Mouse (Mus musculus) thymus, postnatal 36 days (tissue): ENCODE results near the gene Gpr182.

Source experiments
- DNase-seq, 2 experiments: peaks; one replicate each; pipeline ENCODE4 v3.0.0; 2022; ENCODE audit warnings: mixed read lengths in 2 of 2

The Gpr182 gene

DNA sequence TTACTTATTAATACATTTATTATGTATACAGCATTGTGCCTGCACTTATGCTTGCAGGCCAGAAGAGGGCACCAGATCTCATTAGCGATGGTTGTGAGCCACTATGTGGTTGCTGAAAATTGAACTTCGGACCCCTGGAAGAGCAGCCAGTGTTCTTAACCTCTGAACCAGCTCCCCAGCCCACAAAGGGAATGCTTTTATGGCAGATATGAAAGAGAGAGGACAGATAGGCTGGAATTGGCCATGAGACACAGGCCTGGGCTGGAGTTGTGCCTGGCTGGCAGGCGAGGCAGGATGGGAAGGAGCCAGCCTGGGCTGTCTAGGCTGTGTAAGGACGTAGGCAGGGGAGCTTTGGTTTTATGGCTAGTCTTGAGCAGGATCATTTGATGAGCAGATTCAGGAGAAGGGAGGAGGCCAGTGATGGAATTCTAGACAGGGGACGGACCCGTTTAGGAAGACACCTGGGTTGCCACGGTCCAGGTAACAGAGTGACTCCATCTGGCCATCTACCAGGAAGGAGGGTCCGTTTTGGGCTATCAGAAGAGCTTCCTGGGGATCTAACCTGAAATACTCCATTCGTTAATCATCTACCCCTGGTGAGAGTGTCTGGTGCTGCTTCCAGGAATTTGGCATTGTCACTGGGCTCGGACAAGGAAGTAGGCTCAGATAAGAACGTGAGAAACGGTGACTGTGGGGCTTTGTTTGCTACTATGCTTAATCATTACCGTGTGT lies 13.2 kb downstream of the Gpr182 start:
- DNase-seq, result peak; percentile 28 to 29

- no peak for DNase-seq
These were observed 14.0 kb downstream of the Gpr182 start for GRCm38 (mm10) chr10:127737552-127737951.

- DNase-seq, result no peak
These were observed 14.6 kb downstream of the Gpr182 start for GRCm38 (mm10) chr10:127736916-127737315.

- DNase-seq, result no peak
These were observed 15.3 kb downstream of the Gpr182 start for GRCm38 (mm10) chr10:127736266-127736665.

- no peak for DNase-seq
These were observed 17.1 kb downstream of the Gpr182 start for GRCm38 (mm10) chr10:127734434-127734833.

- no peak for DNase-seq
These were observed 20.1 kb downstream of the Gpr182 start for GRCm38 (mm10) chr10:127731397-127731796.

- no peak for DNase-seq
These were observed 20.6 kb downstream of the Gpr182 start for GRCm38 (mm10) chr10:127730933-127731310.

DNA sequence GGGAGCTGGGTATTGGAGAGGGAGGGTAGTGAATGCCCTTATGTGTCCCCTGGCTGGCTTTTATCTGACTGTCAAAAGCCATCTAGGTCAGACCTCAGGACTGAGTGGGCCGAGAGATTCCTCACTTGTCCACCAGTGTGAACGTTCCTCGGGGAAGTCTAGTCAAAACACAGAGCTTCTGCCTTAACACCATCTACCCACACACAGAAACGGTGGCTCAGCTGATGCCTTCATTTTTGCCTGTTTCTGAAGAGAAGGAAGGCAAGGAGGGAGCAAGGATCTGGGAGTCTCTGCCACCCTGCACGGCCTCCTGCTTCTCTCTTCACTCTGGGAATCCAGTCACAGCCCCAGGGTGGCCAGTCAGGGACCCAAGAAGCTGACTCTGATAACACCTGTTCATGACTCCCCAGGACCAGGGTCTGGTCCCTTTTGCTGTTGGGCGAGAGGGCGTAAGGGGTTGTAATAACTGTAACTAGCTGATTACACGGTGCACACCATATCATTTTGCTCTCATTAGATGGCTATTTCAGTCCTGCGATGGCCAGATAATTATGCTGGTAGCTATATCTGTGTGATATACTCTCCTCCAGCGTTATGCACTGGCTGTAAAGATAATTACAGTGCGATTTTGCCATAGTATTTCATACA lies 21.1 kb downstream of the Gpr182 start:
- DNase-seq, result no peak

GRCm38 (mm10) chr10:127728437-127728836 lies 23.1 kb downstream of the Gpr182 start:
- DNase-seq, result no peak

DNA sequence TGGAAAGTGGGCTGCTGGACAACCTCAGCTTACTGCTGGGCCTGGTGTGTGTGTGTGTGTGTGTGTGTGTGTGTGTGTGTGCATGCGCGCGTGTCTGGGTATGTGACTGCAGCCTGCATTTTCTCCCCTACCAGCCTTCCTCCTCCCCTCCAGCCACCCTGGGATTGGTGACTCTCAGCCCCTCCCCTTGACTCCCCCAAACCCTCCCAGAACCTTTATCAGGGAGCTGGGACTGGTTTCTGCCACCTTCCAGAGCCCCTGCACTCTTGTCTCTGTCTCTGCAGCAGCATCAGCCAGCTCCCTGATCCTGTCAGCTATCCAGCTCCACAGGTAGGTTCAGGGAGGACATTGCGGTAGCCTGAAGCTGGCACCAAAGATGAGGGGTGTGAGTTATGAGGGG lies 26.4 kb downstream of the Gpr182 start:
- no peak for DNase-seq

DNA sequence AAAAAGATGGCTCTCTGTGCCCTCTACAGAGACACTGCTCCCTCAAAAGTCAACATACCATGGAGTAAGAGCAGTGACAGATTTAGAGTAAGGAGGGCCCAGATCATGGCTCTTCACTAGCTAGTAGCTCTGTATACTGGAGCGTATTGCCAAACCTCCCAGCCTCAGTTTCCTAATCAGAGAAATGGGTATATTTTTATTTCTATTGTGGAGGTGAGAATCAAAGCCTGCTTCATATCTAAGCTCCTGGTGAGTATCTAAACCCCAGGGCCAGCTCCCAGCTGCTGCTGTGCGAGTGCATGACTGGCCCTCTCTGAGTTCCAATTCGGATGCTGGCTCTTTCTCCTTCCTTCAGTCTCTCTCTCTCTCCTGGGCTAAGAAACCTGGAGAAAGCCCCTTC lies 27.4 kb downstream of the Gpr182 start, which contains the start of gene Tac2:
Tac2 (plus strand) TSS at position 301 of the 400 bp plus-strand sequence.
- DNase-seq, result no peak

DNA sequence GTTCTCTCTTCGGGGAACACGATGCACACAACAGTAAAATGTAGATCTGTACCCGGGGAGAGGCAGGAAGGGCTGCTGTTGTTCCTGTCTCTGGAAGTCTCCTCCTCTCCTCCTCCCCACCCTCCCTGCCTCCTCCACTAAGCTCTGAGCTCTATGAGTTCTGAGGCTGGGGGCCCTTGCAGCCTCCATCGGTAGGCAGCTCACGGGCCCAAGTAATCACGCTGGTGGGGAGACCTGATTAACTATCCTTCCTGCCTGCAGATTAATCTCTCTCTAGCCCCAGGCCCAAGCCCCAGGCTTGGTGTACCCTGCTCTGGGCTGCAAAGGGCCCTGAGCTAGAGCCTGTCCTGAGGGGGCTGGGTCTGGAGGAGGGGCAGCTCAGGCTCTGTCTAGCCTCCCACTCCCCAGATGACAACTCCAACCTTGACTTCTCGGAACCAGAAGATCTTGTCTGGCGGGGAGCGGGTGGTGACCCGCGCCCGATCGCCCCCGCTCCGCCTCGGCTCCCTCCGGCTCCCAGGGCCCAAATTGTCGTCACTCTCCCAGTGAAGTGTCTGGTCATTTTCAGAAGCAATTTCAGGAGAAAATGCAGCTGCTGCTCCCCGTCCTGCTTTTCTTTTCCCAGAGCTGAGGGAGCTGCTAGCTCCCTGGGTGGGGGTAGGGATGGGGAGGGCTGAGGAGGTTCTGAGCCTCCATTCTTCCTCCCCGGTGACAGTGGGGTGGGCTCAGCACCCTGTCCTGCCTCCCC lies 29.7 kb downstream of the Gpr182 start:
- DNase-seq, result no peak

DNA sequence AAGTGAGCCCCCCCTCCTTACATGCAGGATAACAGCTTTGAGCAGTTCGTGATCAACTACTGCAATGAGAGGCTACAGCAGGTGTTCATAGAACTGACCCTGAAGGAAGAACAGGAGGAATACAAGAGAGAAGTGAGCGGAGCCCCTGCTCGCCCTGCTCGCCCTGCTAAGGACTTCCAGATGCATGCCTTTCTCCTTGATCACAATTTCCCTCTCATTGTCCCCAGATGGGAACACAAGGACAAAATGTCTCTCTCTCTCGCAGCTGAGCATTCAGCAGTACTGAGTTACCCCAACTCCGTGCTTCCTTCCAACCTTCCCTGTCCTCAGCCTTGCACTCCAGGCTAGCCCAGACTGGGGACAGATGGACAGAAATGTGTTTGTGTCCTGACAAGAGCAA lies 38.8 kb downstream of the Gpr182 start:
- no peak for DNase-seq

DNA sequence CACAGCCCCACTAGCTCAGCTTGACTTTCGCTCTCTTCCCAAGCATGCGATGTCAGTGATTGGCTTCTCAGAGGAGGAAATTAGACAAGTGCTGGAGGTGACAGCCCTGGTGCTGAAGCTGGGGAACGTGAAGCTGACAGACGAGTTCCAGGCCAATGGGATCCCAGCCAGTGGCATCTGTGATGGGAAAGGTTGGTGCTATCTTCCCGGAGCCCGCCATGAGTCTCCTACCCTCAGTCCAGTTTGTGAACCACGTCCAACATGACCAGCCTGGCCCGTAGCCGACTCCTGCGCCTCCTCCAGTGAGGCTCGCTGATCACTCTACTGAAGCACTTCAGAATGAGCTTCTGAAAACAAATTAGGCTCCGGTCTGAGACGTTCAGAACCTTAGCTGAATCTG lies 41.2 kb downstream of the Gpr182 start:
- DNase-seq, result no peak

DNA sequence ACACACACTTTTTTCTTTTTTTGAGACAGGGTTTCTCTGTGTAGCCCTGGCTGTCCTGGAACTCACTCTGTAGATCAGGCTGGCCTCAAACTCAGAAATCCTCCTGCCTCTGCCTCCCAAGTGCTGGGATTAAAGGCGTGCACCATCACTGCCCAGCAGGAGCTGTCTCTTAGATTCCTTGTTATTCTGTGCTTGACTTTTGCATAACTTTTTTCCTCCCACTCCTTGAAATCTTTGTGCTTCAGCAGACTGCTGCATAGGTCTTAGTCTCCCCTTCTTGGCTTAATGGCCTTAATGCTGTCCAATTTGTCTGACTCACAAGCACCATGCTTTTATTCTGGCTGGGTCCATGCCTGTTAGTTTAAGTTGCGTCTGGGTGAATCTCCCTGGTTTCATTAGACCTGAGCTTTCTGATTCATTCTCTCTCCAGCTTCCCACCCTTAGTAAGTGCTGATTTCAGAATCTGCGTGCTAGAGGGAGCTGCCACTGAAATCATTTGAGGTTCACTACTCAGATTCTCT lies 42.6 kb downstream of the Gpr182 start:
- DNase-seq, result no peak

- no peak for DNase-seq
These were observed 43.8 kb downstream of the Gpr182 start for GRCm38 (mm10) chr10:127707721-127708120.

DNA sequence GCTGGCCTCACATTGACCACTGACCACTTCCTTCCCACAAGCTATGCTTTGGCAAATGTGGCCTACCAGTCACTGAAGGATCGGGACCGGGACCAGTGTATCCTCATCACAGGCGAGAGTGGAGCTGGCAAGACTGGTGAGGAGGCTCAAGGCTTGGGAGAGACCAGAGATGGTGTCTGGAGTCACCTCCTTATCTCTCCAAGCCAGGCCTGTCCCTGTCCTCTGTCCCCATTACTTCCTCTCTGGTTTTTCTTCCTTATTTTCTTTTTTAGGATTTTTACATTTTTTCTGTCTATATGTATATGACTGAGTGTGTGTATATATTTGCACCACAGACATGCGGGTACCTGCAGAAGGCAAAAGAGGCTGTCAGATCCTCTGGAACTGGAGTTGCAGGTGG lies 45.7 kb downstream of the Gpr182 start:
- no peak for DNase-seq

DNA sequence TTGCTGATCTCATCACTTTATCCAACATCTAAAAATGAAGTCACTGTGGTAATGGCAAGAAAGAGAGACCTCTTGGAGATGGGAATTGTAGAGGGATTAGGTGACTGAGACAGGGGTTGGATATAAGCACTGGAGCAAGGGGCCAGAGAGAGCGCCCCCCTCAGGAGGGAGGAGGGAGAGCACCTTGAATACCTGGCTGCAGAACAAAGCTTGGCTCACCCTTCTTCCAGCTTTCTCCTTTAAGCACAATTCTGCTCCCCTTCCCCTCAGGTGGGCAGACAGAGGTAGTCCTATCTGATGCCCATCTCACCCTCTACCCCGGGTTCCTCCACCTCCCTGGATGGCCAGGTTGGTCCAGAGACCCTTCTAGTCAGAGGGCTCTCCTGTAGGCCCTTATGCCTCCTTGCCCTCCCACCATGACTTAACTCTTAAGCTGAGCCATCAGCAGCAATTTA lies 46.7 kb downstream of the Gpr182 start, which contains the start of gene Myo1a:
Myo1a (plus strand) TSS at position 405 of the 455 bp plus-strand sequence.
- DNase-seq, result no peak

GRCm38 (mm10) chr10:127704293-127704692 lies 47.2 kb downstream of the Gpr182 start:
- DNase-seq, result no peak

GRCm38 (mm10) chr10:127703299-127703698 lies 48.2 kb downstream of the Gpr182 start:
- DNase-seq, result no peak

DNA sequence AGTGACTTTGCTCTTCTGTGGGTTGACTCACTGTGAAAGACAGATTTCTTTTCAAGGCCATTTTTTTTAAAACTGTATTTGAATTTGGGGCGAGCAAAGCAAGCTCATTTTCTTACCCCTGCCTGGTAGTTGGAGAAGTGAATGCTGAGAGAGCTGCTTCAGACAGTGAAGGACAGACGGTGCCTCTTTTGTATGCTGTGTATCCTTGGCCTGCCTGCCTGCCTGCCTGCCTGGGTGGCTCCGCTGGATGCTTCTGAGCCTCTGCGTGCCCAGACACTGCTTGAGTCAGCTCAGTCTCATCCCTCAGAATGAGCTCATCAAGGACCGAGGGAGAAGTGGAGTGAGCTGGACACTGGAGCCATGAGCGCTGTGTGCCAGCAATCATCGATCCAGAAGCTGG lies 52.6 kb downstream of the Gpr182 start:
- DNase-seq, result no peak
